Mouse (Mus musculus) testis, adult 2 months (tissue): ENCODE results near the gene Nup107.
"Not testable (repeated sequence)": the region's sequence is repeated elsewhere in the genome, so short reads cannot be mapped to it uniquely, and the experiment has no call there.

Experiments used
- CTCF ChIP-seq: fragments of 200-500 bp; IDR thresholded peaks from 2 replicates; pipeline ENCODE4 v1.5.1; 2012; ENCODE audit warnings: low read depth, mild to moderate bottlenecking, inconsistent platforms, low read length, moderate library complexity; ENCODE audit not compliant: control insufficient read depth, insufficient read depth, insufficient replicate concordance
- POLR2A ChIP-seq: fragments of 200-500 bp; IDR thresholded peaks from 2 replicates; pipeline ENCODE4 v1.6.1; 2012; ENCODE audit warnings: low read depth, mild to moderate bottlenecking, inconsistent platforms, low read length, moderate library complexity; ENCODE audit not compliant: control insufficient read depth

- TF ChIP-seq POLR2A, CTCF: not testable (repeated sequence)
Measured at GRCm38 (mm10) chr10:117733626-117734025, 58.9 kb downstream of the Nup107 start.
